Mouse (Mus musculus) heart, adult 11 months (tissue): ENCODE data around the gene Exoc8.

Experiments used
- DNase-seq: peaks from one replicate; pipeline ENCODE4 v3.0.0; 2022

Exoc8 gene

DNA sequence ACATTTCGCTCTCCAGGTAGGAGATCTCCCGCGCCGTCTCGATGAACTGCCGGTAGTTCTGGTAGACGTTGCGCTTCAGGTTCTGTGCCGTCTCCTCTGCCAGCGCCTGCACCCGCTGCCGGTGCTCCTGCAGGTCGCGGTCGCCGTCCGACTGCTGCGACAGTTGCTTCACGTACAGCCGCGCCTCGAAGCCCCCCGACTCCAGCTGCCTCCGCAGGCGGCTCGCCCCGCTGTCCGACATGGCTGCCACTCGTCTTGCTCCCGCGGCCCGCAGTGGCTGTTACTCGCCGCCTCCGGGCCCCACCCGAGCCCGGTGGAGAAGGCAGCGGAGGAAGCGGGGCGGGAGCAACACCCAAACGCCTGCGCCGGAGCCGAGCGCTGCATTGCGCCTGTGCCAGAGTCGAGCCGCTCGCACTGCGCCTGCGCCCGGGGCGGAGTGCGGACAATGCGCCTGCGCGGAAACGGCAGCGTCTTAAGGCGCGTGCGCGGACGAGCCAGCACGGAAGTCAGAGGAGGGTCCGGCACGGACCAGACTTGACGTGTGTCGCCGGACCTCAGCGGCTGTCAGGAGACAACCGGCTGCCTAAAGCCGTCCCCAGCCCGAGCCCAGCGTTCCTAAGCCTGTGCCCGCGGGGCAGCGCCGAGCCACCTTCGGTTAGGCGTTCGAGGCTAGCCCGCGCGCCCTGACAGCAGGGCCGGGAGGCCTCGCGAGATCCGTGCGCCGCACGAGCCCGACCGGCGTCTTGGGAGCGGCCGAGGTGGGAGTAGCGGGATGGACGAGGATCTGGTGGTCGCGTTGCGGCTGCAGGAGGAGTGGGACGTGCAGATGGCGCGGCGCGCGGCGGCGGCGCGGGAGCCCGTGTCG is at the start of gene Exoc8, which contains the start of gene Sprtn:
Gene Exoc8 (minus strand): TSS at position 320 of the 865 bp plus-strand sequence.
Gene Sprtn (plus strand): TSS at position 501 of the 865 bp plus-strand sequence.
- DNase-seq: peak; percentile 100

- peak; percentile 91 for DNase-seq
These were observed 46.9 kb upstream of the Exoc8 start for GRCm38 (mm10) chr8:124944406-124944805.

DNA sequence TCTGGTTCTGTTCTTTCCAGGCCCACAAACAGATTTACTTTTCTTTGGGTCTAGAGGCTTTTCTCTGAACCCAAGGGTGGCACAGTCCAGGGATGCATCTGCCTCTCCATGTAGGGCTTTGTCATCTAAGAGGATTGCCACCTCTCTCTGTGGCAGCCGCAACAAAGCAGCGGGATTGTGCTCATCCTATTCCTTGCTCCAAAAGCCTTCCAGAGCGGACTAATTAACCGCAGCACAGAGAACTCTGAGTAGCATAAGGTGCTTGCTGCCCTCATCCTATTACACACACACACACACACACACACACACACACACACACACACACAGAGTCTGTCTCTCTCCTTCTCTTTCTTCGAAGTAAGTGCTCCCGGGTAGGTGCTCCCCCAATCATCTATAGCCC is 46.3 kb upstream of the Exoc8 start:
- DNase-seq: no peak

GRCm38 (mm10) chr8:124937293-124937692 is 39.8 kb upstream of the Exoc8 start:
- DNase-seq: peak; percentile 95

DNA sequence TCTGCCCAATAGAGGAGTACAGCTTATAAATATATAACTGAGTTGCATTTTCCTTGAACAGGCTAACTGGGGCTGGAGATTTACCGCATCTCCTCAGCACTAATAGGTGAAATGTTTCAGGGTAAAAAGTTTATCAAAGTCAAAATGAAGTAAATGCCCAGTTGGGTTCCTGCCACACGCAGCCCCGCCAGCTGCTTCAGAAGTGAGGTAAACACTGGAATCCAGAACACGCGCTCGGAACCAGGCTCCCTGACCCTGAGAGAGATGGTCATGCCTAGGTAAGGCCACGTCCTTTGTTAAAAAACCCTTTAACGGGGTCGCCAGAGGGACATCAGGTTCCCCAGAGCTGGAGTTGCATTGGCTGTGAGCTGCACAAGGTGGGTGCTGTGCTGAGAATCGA is 39.2 kb upstream of the Exoc8 start:
- DNase-seq: peak; percentile 91

DNA sequence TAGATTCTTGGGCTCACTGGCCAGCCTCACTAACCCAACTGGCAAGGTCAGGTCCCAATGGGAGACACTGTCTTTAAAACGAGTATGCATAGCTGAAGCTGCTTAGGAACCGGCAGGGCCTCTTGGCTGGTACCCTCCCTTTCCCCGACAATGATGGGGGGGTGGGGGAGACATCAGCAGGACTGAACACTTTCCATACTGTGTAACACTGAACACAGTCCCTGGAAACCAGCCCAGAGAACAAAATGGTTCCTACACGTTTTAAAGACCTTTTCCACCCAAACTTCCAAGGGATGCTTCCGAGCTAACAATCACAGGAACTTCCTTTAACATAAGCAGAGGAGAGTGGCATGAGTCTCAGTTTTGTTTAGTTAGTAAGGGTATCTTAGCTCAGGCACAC is 37.6 kb upstream of the Exoc8 start:
- no peak for DNase-seq

DNA sequence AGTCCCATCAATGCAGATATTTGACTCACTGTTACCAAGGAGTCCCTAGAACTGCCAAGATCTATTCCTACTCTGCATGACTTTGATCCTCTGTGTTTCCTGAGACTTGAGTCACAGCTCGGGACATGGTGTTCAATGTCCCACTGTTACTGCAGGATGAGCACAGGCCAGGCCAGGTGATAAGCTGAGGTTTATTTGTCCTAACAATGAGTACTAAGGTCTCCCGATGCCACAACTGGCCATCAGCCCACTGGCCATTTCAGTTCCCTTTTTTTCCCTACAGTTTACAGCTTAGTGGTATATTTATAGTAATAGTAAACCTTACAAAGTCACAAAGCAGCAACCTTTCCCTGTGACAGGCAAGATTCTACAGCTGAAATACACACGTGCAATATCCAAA is 34.9 kb upstream of the Exoc8 start:
- peak; percentile 95 for DNase-seq

DNA sequence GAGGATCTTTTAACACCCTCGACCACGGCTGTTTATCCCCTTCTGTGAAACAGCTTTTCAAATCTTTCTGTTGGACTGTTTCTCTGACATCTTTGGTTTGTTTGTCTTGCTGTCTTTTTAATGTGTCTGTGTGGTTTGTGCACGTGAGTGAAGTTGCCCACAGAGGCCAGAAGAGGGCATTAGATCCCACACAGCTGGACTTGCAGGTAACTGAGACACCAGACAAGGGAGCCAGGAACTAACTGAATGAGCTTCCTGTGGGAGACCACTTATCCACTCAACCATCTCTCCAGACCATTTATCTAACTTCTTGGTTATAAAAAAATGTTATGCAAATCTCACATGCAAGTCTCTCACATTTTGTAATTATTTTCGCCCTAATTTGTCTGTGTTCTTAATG is 33.1 kb upstream of the Exoc8 start:
- no peak for DNase-seq

DNA sequence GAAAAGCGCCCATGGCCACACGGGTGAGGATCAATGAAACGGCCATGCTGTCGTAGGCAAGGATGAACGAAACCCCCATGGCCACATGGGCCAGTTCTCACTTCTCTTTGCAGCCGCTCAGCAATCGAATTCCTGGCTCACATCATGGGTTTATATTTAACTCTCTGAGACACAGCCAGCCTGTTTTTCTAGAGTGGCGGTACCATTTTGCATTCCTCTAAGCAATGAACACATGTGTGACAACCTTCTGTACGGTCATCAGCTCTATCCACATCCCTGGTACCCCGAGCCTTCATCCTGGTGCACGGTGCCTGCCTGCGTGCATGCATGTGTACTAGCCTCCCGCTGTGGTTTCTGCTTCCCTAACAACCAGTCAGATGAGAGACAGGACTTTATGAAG is 32.6 kb upstream of the Exoc8 start:
- peak; percentile 93 for DNase-seq

DNA sequence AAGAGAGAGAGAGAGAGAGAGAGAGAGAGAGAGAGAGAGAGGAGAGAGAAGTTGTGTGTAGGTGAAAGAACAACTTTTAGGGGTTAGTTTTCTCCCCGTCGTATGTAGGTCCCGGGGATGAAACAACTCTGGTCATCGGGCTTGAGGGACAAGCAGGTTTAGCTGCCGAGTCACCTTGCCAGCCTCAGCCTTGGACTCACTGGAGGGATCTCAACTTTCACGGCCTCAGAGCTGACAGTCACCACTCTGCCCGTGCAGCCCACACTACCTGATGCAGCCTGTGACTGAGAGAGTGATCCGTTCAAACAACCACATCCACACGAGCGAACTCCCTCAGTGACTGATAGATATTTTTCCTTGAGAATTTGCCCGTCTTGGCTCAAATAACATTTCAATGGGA is 31.5 kb upstream of the Exoc8 start:
- DNase-seq: no peak

DNA sequence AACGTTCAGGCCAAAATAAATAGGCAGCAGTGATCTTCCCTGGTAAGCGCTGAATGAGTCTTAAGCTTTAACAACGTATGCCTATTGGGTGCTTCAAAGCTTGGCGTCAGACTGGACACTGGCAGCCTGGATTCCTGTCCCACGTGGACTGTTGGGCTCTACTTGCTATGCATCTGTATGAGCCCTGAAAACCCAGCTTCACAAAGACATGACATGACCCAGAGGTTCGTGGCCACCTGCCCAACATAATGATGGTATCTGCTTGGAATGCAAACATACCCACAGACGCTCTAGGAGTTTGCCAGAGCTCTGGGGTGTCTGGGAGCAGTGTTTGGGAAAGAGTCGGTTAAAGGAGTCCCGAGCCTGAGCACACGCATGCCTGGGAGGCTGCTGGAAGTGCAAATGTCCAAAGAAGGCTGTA is 28.9 kb upstream of the Exoc8 start:
- DNase-seq: peak; percentile 97

DNA sequence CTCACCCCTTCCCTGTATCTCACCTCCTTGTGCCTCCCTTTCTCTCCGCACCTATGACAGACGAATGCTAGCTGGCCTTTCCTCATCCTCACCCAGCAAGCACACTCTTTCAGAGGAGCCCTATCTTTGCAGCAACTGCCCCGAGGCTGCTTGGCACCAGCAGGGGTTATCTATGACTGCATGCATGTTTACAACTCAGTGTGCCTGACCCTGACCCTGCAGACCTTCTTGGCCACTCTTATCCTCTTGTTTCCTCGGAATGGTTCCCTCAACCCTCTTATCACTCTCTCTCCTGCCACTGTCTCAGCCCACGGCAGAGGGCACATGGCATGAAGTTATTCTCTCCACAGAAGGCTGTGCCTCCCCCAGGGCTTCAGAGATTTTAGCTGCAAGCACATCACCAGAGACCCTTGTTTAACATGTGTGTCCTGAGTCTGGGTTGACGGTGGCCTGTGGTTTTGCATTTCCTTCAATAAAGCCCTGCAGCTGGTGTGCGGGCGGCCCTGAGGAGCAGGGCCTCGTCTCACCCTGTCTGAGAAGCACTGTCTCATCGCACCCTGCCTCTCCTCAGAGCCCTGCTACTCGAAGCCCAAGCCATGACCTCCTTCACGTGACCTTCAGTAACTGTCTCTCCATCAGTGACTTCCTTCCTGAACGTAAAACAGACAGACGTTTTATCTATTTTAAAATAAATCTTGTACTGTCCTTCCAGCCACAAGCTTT is 28.2 kb upstream of the Exoc8 start:
- no peak for DNase-seq

- DNase-seq: peak; percentile 98
These were observed 26.6 kb upstream of the Exoc8 start for GRCm38 (mm10) chr8:124923971-124924652.

GRCm38 (mm10) chr8:124922490-124923089 is 25.1 kb upstream of the Exoc8 start:
- peak; percentile 95 for DNase-seq

- peak; percentile 96 for DNase-seq
These were observed 24.1 kb upstream of the Exoc8 start for GRCm38 (mm10) chr8:124921369-124922279.

DNA sequence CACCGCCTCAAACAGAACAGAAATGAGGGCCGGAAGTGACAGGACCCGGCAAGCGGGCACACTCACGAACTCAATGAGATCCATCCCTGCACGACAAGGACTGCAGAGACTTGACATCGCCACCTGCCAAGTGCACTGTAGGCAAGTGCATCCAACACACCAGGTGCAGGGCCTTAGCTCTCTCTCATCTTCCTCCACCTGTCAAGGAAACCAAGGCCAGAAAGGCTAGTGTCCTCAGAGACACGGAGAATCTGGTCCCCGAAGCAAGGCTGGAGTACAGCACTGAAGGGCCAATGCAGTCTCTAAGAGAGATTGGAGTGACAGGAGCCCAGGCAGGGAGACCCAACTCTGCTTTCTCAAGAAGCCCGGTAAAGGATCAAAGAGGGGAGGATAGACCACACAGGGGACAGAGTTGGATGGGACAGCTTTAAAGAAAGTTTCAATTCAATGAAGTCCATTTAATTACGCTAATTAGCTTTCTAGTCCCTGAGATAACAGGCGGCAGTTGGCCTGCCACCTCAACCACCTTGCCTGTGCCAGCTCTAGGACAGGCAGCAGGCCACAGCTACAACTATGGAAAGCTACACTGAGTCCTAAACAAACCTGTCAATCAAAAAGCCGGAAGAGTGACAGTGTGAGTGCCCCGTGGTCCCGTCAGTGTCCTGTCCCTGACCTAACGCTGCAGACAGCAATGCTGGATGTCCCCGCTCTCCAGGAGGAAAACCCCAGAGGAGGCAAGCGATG is 20.4 kb upstream of the Exoc8 start:
- DNase-seq: no peak

DNA sequence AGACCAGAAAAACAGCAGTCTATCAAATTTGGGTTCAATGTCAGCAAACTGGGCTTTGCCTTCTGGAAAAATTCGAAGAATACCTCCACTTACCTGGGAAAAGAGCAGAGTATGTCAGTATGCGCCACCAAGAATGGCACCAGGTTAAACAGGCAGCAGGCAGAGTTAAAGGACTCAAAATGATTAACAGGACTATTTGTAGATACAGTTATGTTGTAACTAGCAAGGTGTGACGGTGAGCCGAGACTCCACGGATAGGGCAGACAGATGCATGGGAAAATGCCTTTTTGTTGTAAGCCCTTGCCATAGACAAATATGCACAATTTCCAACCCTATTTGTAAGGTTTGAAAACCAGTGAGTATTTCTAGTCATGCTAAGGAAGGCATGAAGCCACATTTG is 16.6 kb upstream of the Exoc8 start:
- DNase-seq: no peak

DNA sequence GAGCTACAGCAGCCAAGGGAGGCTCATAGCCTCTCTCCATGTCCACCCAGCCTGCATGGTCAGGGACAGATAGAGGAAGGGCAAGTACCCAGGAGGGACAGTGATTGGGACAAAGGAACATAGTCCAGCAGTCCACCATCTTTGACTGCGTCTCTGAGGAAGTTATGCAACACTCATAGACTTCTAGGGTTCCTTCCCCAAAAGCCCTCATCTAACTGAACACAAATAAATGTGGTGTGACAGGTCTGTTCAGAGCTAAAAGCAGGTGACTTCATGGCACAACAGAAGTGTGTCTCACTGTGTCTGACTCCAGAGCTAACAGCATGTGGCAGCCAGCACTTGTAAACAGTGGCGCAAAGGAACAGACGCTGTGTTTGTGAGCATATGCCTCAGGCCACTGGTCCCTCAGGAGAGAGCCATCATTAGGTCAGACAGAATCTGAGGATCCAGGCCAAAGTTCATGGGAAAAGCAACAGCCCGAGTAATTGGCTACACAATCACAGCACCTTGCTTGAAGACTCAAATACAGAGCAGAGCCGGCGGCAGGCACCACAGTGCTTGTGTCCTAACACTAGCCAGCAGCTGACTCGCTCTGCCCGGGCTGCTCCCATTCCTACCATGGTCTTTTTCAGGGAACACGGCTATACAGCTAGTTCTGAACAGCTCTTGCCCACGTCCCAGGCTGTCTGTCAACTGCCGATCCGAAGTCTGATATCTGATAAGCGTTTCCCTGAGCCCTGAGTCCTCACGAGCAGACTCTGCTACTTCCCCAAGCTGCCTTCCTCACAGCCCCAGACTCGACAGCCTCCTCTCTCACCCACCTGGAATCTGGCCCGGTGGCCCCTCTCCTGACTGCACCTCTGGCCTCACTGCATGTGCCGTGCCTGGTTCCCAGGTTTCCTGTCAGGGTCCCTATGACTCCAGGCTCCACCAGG is 14.7 kb upstream of the Exoc8 start:
- no peak for DNase-seq

- DNase-seq: peak; percentile 94
These were observed 12.8 kb upstream of the Exoc8 start for GRCm38 (mm10) chr8:124910349-124910748.

DNA sequence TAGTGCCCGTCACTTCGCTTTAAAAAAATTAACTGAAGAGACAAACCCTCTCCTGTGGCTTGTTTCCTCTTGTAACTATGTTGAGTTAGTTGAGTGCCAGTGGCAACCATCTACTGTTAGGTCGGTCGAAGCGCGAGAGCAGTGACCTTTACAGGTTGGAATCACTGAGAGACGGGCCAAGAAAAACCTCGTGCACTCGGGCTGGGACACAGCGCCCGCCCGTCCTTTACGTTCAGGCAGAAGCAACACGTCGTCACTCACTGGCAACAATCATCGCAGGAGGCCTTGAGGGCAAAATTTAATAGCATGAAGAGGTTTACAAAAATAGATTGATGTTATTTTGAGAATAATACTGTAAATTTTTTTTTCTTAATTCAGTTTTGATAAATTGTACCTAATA is 12.4 kb upstream of the Exoc8 start:
- DNase-seq: peak; percentile 97
